Mouse (Mus musculus): ENCODE data around the gene Ptpn11. TPM values are rescaled to one million over a fixed set of nuclear protein-coding genes. Genes with fewer than 3 reads are reported as not detected.

The Ptpn11 gene
- polyA plus RNA-seq, 1 experiment from 2014 or later: 14.4 TPM

- Histone ChIP-seq H3K9ac (ENCODE audit: low read length) (peak overlapping the region; percentile 94), H3K4me1 (ENCODE audit: control insufficient read depth, insufficient read depth, low read length) (peaks cover 22% of the 10 kb centered on the region), H3K27ac (ENCODE audit: low read length) (peak overlapping the region; percentile 81), H3K4me2 (ENCODE audit: low read depth, low read length) (peak overlapping the region; percentile 86), H3K36me3 (ENCODE audit: control insufficient read depth, insufficient read depth, low read length) (no peaks in the 10 kb centered on the region), H3K9me3 (replicated peaks; ENCODE audit: control insufficient read depth, low read length) (no peaks in the 10 kb centered on the region), H3K4me3 (replicated peaks; ENCODE audit: low read length) (peak overlapping the region; percentile 92), H3K27me3 (ENCODE audit: control insufficient read depth, insufficient read depth, low read length) (no peaks in the 10 kb centered on the region)
- 9% methylated on average over 17 of the region's 17 CpGs for WGBS
- ATAC-seq (ENCODE audit: insufficient read depth, low FRiP score): peak; percentile 42; the same call in 1 of the 2 replicates
These were observed 348 bp upstream of the Ptpn11 start for GRCm38 (mm10) chr5:121191584-121191906.

- Histone ChIP-seq H3K4me1 (ENCODE audit: control insufficient read depth, insufficient read depth, low read length) (peaks cover 33% of the 10 kb centered on the region), H3K9me3 (replicated peaks; ENCODE audit: control insufficient read depth, low read length) (no peaks in the 10 kb centered on the region), H3K27me3 (ENCODE audit: control insufficient read depth, insufficient read depth, low read length) (no peaks in the 10 kb centered on the region), H3K36me3 (ENCODE audit: control insufficient read depth, insufficient read depth, low read length) (no peaks in the 10 kb centered on the region), H3K27ac (ENCODE audit: low read length) (peak overlapping the region; percentile 76), H3K4me3 (replicated peaks; ENCODE audit: low read length) (peak overlapping the region; percentile 92), H3K9ac (ENCODE audit: low read length) (peak overlapping the region; percentile 94), H3K4me2 (ENCODE audit: low read depth, low read length) (peak overlapping the region; percentile 86)
- 26% methylated on average over 21 of the region's 21 CpGs for WGBS
- ATAC-seq (ENCODE audit: insufficient read depth, low FRiP score): no peak
These were observed 874 bp downstream of the Ptpn11 start for GRCm38 (mm10) chr5:121190210-121190835.

- Histone ChIP-seq H3K27ac (ENCODE audit: low read length) (no peak overlapping the region; the same call in 1 of the 2 replicates), H3K4me3 (replicated peaks; ENCODE audit: low read length) (no peak overlapping the region), H3K4me2 (ENCODE audit: low read depth, low read length) (peak overlapping the region; percentile 14), H3K4me1 (ENCODE audit: control insufficient read depth, insufficient read depth, low read length) (peaks cover 42% of the 10 kb centered on the region), H3K36me3 (ENCODE audit: control insufficient read depth, insufficient read depth, low read length) (no peaks in the 10 kb centered on the region), H3K9me3 (replicated peaks; ENCODE audit: control insufficient read depth, low read length) (no peaks in the 10 kb centered on the region), H3K9ac (ENCODE audit: low read length) (no peak overlapping the region; the same call in 1 of the 2 replicates), H3K27me3 (ENCODE audit: control insufficient read depth, insufficient read depth, low read length) (no peaks in the 10 kb centered on the region)
- WGBS: 64% methylated on average over 9 of the region's 9 CpGs
- ATAC-seq (ENCODE audit: insufficient read depth, low FRiP score): peak; percentile 27; the same call in 1 of the 2 replicates
These were observed 2.0 kb downstream of the Ptpn11 start for GRCm38 (mm10) chr5:121189182-121189581.

GRCm38 (mm10) chr5:121188265-121188664, 2.9 kb downstream of the Ptpn11 start:
- no peak for ATAC-seq (ENCODE audit: insufficient read depth, low FRiP score)
- Histone ChIP-seq H3K4me2 (ENCODE audit: low read depth, low read length) (no peak overlapping the region), H3K4me1 (ENCODE audit: control insufficient read depth, insufficient read depth, low read length) (peaks cover 42% of the 10 kb centered on the region), H3K9me3 (replicated peaks; ENCODE audit: control insufficient read depth, low read length) (no peaks in the 10 kb centered on the region), H3K27me3 (ENCODE audit: control insufficient read depth, insufficient read depth, low read length) (no peaks in the 10 kb centered on the region), H3K36me3 (ENCODE audit: control insufficient read depth, insufficient read depth, low read length) (no peaks in the 10 kb centered on the region), H3K9ac (ENCODE audit: low read length) (no peak overlapping the region), H3K4me3 (replicated peaks; ENCODE audit: low read length) (no peak overlapping the region), H3K27ac (ENCODE audit: low read length) (no peak overlapping the region)
- WGBS: 93% methylated on average over 9 of the region's 9 CpGs

- H3K4me2 ChIP-seq (ENCODE audit: low read depth, low read length): no peak overlapping the region
- H3K4me3 ChIP-seq (replicated peaks; ENCODE audit: low read length): no peak overlapping the region
- H3K4me1 ChIP-seq (ENCODE audit: control insufficient read depth, insufficient read depth, low read length): peaks cover 42% of the 10 kb centered on the region
- H3K36me3 ChIP-seq (ENCODE audit: control insufficient read depth, insufficient read depth, low read length): no peaks in the 10 kb centered on the region
- H3K9me3 ChIP-seq (replicated peaks; ENCODE audit: control insufficient read depth, low read length): no peaks in the 10 kb centered on the region
- no peaks in the 10 kb centered on the region for H3K27me3 ChIP-seq (ENCODE audit: control insufficient read depth, insufficient read depth, low read length)
- H3K9ac ChIP-seq (ENCODE audit: low read length): no peak overlapping the region
- H3K27ac ChIP-seq (ENCODE audit: low read length): no peak overlapping the region
- no peak for ATAC-seq (ENCODE audit: insufficient read depth, low FRiP score)
- WGBS: 88% methylated on average over 8 of the region's 8 CpGs
These were observed 3.6 kb downstream of the Ptpn11 start for GRCm38 (mm10) chr5:121187580-121188001.

GRCm38 (mm10) chr5:121184945-121185551, 6.1 kb downstream of the Ptpn11 start:
- no peaks in the 10 kb centered on the region for H3K36me3 ChIP-seq (ENCODE audit: control insufficient read depth, insufficient read depth, low read length)
- WGBS: 37% methylated on average over 11 of the region's 11 CpGs
- no peak overlapping the region for H3K4me3 ChIP-seq (replicated peaks; ENCODE audit: low read length)
- H3K27me3 ChIP-seq (ENCODE audit: control insufficient read depth, insufficient read depth, low read length): no peaks in the 10 kb centered on the region
- peak overlapping the region; percentile 67 for H3K27ac ChIP-seq (ENCODE audit: low read length)
- peaks cover 34% of the 10 kb centered on the region for H3K4me1 ChIP-seq (ENCODE audit: control insufficient read depth, insufficient read depth, low read length)
- no peak; the same call in 1 of the 2 replicates for ATAC-seq (ENCODE audit: insufficient read depth, low FRiP score)
- no peaks in the 10 kb centered on the region for H3K9me3 ChIP-seq (replicated peaks; ENCODE audit: control insufficient read depth, low read length)
- H3K4me2 ChIP-seq (ENCODE audit: low read depth, low read length): no peak overlapping the region; the same call in 1 of the 2 replicates
- no peak overlapping the region for H3K9ac ChIP-seq (ENCODE audit: low read length)

GRCm38 (mm10) chr5:121184375-121184774, 6.8 kb downstream of the Ptpn11 start:
- no peaks in the 10 kb centered on the region for H3K9me3 ChIP-seq (replicated peaks; ENCODE audit: control insufficient read depth, low read length)
- no peak overlapping the region for H3K9ac ChIP-seq (ENCODE audit: low read length)
- no peaks in the 10 kb centered on the region for H3K36me3 ChIP-seq (ENCODE audit: control insufficient read depth, insufficient read depth, low read length)
- H3K4me2 ChIP-seq (ENCODE audit: low read depth, low read length): no peak overlapping the region
- H3K27me3 ChIP-seq (ENCODE audit: control insufficient read depth, insufficient read depth, low read length): no peaks in the 10 kb centered on the region
- ATAC-seq (ENCODE audit: insufficient read depth, low FRiP score): no peak
- H3K27ac ChIP-seq (ENCODE audit: low read length): no peak overlapping the region
- peaks cover 33% of the 10 kb centered on the region for H3K4me1 ChIP-seq (ENCODE audit: control insufficient read depth, insufficient read depth, low read length)
- 74% methylated on average over 2 of the region's 2 CpGs for WGBS
- no peak overlapping the region for H3K4me3 ChIP-seq (replicated peaks; ENCODE audit: low read length)

GRCm38 (mm10) chr5:121183269-121183668, 7.9 kb downstream of the Ptpn11 start:
- Histone ChIP-seq H3K4me2 (ENCODE audit: low read depth, low read length) (no peak overlapping the region), H3K9me3 (replicated peaks; ENCODE audit: control insufficient read depth, low read length) (no peaks in the 10 kb centered on the region), H3K27me3 (ENCODE audit: control insufficient read depth, insufficient read depth, low read length) (no peaks in the 10 kb centered on the region), H3K4me3 (replicated peaks; ENCODE audit: low read length) (no peak overlapping the region), H3K36me3 (ENCODE audit: control insufficient read depth, insufficient read depth, low read length) (no peaks in the 10 kb centered on the region), H3K4me1 (ENCODE audit: control insufficient read depth, insufficient read depth, low read length) (peaks cover 25% of the 10 kb centered on the region), H3K27ac (ENCODE audit: low read length) (no peak overlapping the region), H3K9ac (ENCODE audit: low read length) (no peak overlapping the region)
- no peak for ATAC-seq (ENCODE audit: insufficient read depth, low FRiP score)
- 84% methylated on average over 9 of the region's 9 CpGs for WGBS

- H3K4me1 ChIP-seq (ENCODE audit: control insufficient read depth, insufficient read depth, low read length): no peaks in the 10 kb centered on the region; the same call in 1 of the 2 replicates
- H3K9me3 ChIP-seq (replicated peaks; ENCODE audit: control insufficient read depth, low read length): no peaks in the 10 kb centered on the region
- H3K4me2 ChIP-seq (ENCODE audit: low read depth, low read length): no peak overlapping the region
- no peaks in the 10 kb centered on the region for H3K27me3 ChIP-seq (ENCODE audit: control insufficient read depth, insufficient read depth, low read length)
- no peak overlapping the region for H3K27ac ChIP-seq (ENCODE audit: low read length)
- H3K9ac ChIP-seq (ENCODE audit: low read length): no peak overlapping the region
- WGBS: 64% methylated on average over 9 of the region's 9 CpGs
- ATAC-seq (ENCODE audit: insufficient read depth, low FRiP score): no peak
- no peaks in the 10 kb centered on the region for H3K36me3 ChIP-seq (ENCODE audit: control insufficient read depth, insufficient read depth, low read length)
- no peak overlapping the region for H3K4me3 ChIP-seq (replicated peaks; ENCODE audit: low read length)
These were observed 11.9 kb downstream of the Ptpn11 start for GRCm38 (mm10) chr5:121179077-121179857.

Measured in stomach, embryonic 16.5 days (tissue).